Mouse (Mus musculus) liver, adult 2 months (tissue): ENCODE results near the gene Spout1.

Experiments
- CTCF ChIP-seq: fragments of 200-500 bp; IDR thresholded peaks from 2 replicates; pipeline ENCODE4 v1.5.1; 2011; ENCODE audit warnings: low read depth, low read length, control low read depth
- POLR2A ChIP-seq: fragments of 200-500 bp; IDR thresholded peaks from 2 replicates; pipeline ENCODE4 v1.6.1; 2011; ENCODE audit warnings: low read length, control low read depth; ENCODE audit not compliant: insufficient read depth; ENCODE audit errors: extremely low read depth

GRCm38 (mm10) chr2:30144436-30144835 lies 33.8 kb downstream of the Spout1 start:
- TF ChIP-seq CTCF: no peak
- TF ChIP-seq POLR2A: no peak
